14 mouse cellular contexts compared by ENCODE assay signal in the genomic region with DNA sequence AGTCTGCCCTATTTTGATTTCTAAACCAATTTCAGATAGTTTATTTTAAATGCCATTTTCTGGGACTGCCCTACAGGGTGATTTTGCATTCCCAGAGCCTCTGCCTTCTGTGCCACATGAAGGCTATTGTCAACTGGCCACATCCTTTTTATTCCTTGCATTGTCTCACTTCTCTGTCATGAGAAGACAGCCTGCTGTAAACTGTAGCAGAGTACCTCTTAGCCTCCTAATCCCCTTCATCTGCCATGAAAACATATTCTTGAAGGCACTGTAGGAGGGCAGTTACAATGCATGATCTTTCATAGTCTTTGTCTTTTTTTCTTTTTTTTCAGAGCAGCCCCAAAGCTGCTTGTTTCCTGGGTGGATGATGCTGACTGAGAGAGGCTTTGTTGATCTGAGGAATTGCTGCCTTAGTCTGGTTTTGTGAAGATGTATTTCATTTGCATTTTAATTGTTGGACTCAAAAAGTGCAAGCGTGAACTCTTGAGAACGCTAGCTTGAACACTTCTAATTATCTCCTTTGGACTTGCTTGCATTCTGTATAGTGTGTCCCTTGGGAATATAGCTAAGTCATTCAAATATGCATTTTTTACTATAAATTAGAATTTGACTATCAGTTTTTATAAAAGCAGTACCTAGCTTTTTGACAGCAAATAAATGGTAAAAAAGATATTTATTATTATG.
DNase-seq lines count a peak whose midpoint lies in the region; ATAC-seq and TF ChIP-seq lines count a peak whose summit lies in the region.
"Had no signal": no experiment of that assay in that cellular context is flagged by ENCODE, and none has a peak within 500 bp of the region (broad histone marks: within the 10 kb centered on the region; RNA-seq: fewer than 3 reads in every experiment).

No protein-coding gene starts in this region.

- H3K4me1 ChIP-seq in forebrain, embryonic 14.5 days (ENCODE audit: control insufficient read depth, insufficient read depth, low read length), result peaks cover 3% of the 10 kb centered on the region; the same call in 1 of the 2 replicates
- peaks cover 3% of the 10 kb centered on the region; the same call in 1 of the 2 replicates for H3K4me1 ChIP-seq in hindbrain, embryonic 16.5 days (ENCODE audit: control insufficient read depth, insufficient read depth, low read depth, low read length)
- H3K4me1 ChIP-seq in midbrain, postnatal 0 days (ENCODE audit: insufficient read depth, low read length), result no peaks in the 10 kb centered on the region
- H3K4me1 ChIP-seq: heart, embryonic 13.5 days had no signal

- H3K36me3 ChIP-seq in forebrain, embryonic 14.5 days (ENCODE audit: control insufficient read depth, insufficient read depth, low read length), result no peaks in the 10 kb centered on the region
- no peaks in the 10 kb centered on the region for H3K36me3 ChIP-seq in hindbrain, embryonic 16.5 days (ENCODE audit: control insufficient read depth, insufficient read depth, low read length)
- no peaks in the 10 kb centered on the region for H3K36me3 ChIP-seq in midbrain, postnatal 0 days (ENCODE audit: insufficient read depth, low read length)
- H3K36me3 ChIP-seq: heart, embryonic 13.5 days had no signal

- H3K4me3 ChIP-seq in forebrain, embryonic 14.5 days (ENCODE audit: low read depth, low read length), result no peak overlapping the region
- H3K4me3 ChIP-seq in hindbrain, embryonic 16.5 days (ENCODE audit: low read length), result no peak overlapping the region
- no peak overlapping the region for H3K4me3 ChIP-seq in midbrain, postnatal 0 days (ENCODE audit: low read depth, low read length)
- H3K4me3 ChIP-seq: heart, embryonic 13.5 days had no signal

- 3% methylated on average over 2 of the region's 2 CpGs for WGBS in forebrain, embryonic 14.5 days
- WGBS in hindbrain, embryonic 16.5 days, result 13% methylated on average over 2 of the region's 2 CpGs
- 15% methylated on average over 2 of the region's 2 CpGs for WGBS in midbrain, postnatal 0 days

- H3K27ac ChIP-seq in forebrain, embryonic 14.5 days (ENCODE audit: low read depth, low read length), result no peak overlapping the region; the same call in 1 of the 2 replicates
- peak overlapping the region; percentile 61 for H3K27ac ChIP-seq in hindbrain, embryonic 16.5 days (ENCODE audit: low read depth, low read length)
- H3K27ac ChIP-seq in midbrain, postnatal 0 days (ENCODE audit: low read depth, low read length), result peak overlapping the region; percentile 43; the same call in 1 of the 2 replicates
- H3K27ac ChIP-seq: heart, embryonic 13.5 days had no signal

- H3K4me2 ChIP-seq in forebrain, embryonic 14.5 days (ENCODE audit: low read length), result no peak overlapping the region
- H3K4me2 ChIP-seq in hindbrain, embryonic 16.5 days (ENCODE audit: low read length), result no peak overlapping the region
- H3K4me2 ChIP-seq in midbrain, postnatal 0 days (ENCODE audit: low read depth, low read length, poor library complexity, severe bottlenecking), result no peak overlapping the region
- H3K4me2 ChIP-seq: heart, embryonic 13.5 days; lung, embryonic 14.5 days had no signal

- peak; percentile 69 for ATAC-seq in forebrain, embryonic 14.5 days
- peak; percentile 67 for ATAC-seq in hindbrain, embryonic 16.5 days
- ATAC-seq in midbrain, postnatal 0 days (ENCODE audit: low FRiP score), result no peak

- H3K27me3 ChIP-seq in forebrain, embryonic 14.5 days (replicated peaks; ENCODE audit: control insufficient read depth, insufficient read depth, low read length), result no peaks in the 10 kb centered on the region
- H3K27me3 ChIP-seq in hindbrain, embryonic 16.5 days (replicated peaks; ENCODE audit: control insufficient read depth, insufficient read depth, low read length), result no peaks in the 10 kb centered on the region
- H3K27me3 ChIP-seq in midbrain, postnatal 0 days (ENCODE audit: insufficient read depth, low read length), result no peaks in the 10 kb centered on the region
- H3K27me3 ChIP-seq: heart, embryonic 13.5 days had no signal

- DNase-seq in embryo, embryonic 10.5 days (ENCODE audit: low spot score), result peak; percentile 35
- no peak for DNase-seq in embryo, embryonic 10 days (ENCODE audit: low spot score)
- DNase-seq in forebrain, embryonic 14.5 days (ENCODE audit: low spot score), result peak; percentile 70
- DNase-seq in midbrain, postnatal 0 days (ENCODE audit: low spot score), result peak; percentile 31
- DNase-seq in layer of hippocampus, adult 9-11 months, result no peak
- DNase-seq in adrenal gland, adult (ENCODE audit: inconsistent age in 2 of 2, low spot score in 1 of 2), result no peak
- no peak for DNase-seq in adrenal gland, postnatal 25 days
- DNase-seq: adrenal gland, postnatal 10 days; B cell, adult 2 months; gastrocnemius, postnatal 25 days; right cerebral cortex, postnatal 14 days had no signal

- no peak for TF ChIP-seq CTCF in midbrain, postnatal 0 days (IDR thresholded peaks at IDR 0.05)

- H3K9me3 ChIP-seq in forebrain, embryonic 14.5 days (replicated peaks; ENCODE audit: control insufficient read depth, low read length), result no peaks in the 10 kb centered on the region
- H3K9me3 ChIP-seq in hindbrain, embryonic 16.5 days (ENCODE audit: control insufficient read depth, low read length), result no peaks in the 10 kb centered on the region
- H3K9me3 ChIP-seq in midbrain, postnatal 0 days (ENCODE audit: low read length), result no peaks in the 10 kb centered on the region
- H3K9me3 ChIP-seq: heart, embryonic 13.5 days had no signal

- no peak overlapping the region for H3K9ac ChIP-seq in forebrain, embryonic 14.5 days (ENCODE audit: low read length)
- H3K9ac ChIP-seq in hindbrain, embryonic 16.5 days (ENCODE audit: low read depth, low read length), result no peak overlapping the region
- H3K9ac ChIP-seq in midbrain, postnatal 0 days (replicated peaks; ENCODE audit: low read length, poor library complexity, severe bottlenecking), result no peak overlapping the region
- H3K9ac ChIP-seq: heart, embryonic 13.5 days; lung, embryonic 14.5 days had no signal

Comparison
In these comparisons a context has a peak if more than half of its experiments do, and no peak if none do; other contexts are left out.
1. DNase-seq: peak in embryo, embryonic 10.5 days (single experiment), forebrain, embryonic 14.5 days (single experiment) and midbrain, postnatal 0 days (single experiment); none in embryo, embryonic 10 days (single experiment), layer of hippocampus, adult 9-11 months (single experiment), adrenal gland, adult (0 of 2) and adrenal gland, postnatal 25 days (single experiment).